Mouse (Mus musculus) gastrocnemius, postnatal 10 days (tissue): ENCODE measurements around the gene Entpd8. TPM values are rescaled to one million over a fixed set of nuclear protein-coding genes. Genes with fewer than 3 reads are reported as not detected.

Experiments used
- DNase-seq: peaks from one replicate; pipeline ENCODE4 v3.0.0; 2021; ENCODE audit warnings: mixed read lengths
- long read RNA-seq, 2 experiments: library from polyadenylated mRNA; stranded (forward); transcript quantifications; one replicate each; pipeline ENCODE4 v2.0.0; 2021
- total RNA-seq, 2 experiments: library from RNA; stranded (reverse); gene quantifications; 2 replicates each; pipeline ENCODE4 v1.2.3; 2021

The Entpd8 gene
- not detected for total RNA-seq
- long read RNA-seq, experiment 1, result 0 reads
- long read RNA-seq, experiment 2, result 0 reads

DNA sequence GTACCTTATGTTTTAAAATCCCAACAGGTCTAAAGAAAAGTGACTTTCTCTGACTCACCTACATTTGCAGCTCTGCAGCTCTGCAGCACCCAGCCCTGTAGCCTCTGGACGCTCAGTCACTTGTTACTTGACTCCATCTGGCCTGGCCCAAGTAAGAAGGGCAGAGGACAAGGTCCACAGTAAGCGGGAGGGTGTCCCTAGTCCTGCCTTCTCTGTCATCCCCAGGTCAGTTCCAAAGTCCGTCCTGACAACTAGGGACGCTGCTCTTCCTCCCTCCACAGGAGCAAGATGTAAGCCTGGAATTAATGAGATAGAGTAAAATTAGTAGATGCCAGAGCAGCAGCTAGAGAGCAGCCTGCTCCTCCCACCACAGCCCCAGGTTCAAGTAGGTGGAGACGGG lies at the start of gene Entpd8:
TSS of gene Entpd8 (plus strand) at position 229 of the 400 bp plus-strand sequence.
- DNase-seq, result no peak

DNA sequence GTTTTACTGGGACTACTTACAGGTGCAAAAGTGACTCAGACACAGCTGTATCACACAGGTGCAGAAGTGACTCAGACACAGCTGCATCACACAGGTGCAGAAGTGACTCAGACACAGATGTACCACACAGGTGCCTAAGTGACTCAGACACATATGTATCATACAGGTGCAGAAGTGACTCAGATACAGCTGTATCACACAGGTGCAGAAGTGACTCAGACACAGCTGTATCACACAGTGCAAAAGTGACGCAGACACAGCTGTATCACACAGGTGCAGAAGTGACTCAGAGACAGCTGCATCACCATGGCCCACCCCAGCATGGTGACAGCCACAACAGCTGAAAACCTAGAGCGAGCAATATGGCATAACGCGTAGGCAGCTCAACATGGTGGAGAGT lies 45.1 kb upstream of the Entpd8 start:
- DNase-seq, result no peak

DNA sequence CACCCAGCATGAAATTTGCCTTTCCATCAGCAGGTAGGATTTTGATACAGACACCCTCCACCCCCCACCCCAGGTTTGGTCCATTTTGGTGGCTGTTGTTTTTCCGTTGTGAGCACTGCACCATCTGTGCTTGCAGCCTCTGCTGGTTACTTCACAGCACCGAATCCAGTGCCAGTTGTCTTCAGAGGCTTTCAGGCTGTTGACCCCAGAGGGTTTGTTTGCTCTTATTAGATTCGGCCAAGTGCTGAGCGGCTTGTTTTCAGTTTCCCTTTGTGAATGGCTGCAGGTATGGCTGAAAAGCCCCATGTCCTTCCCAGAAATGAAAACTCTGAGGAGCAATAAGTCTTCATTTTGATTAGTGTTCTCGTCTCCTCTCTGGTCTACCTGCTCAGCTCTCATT lies 40.0 kb upstream of the Entpd8 start:
- no peak for DNase-seq

DNA sequence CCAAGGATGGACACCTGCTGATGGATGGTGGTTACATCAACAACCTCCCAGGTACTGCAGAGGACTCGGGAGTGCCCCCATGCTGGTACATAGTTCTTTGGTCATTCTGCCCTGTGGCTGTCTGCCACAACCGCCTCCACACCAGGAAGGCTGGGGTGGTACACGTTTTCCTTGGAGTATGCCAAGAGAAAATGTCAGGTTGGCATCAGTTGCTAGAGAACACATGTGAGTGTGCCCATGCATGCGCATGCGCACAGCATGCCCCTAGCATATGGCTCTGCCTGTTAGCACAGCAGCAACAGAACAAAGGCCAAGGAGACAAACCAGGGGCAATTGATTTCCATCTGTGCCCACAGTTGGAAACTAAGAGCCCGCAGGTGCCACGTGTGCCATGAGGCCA lies 29.2 kb upstream of the Entpd8 start:
- no peak for DNase-seq

DNA sequence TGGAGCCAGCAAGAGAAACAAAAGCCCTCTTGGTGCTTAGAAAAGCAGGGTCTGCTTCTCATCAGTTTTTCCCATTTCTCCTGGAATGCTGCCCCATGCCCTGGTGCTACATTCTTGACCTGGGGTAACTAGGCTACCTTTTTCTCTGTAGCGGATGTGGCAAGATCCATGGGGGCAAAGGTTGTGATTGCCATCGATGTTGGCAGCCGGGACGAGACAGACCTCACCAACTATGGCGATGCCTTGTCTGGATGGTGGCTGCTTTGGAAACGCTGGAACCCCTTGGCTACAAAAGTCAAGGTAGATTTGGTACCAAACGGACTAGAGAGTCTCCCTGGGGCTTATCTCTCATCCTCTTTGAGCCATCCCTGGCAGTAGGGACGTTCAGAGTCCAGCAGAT lies 28.7 kb upstream of the Entpd8 start:
- no peak for DNase-seq

DNA sequence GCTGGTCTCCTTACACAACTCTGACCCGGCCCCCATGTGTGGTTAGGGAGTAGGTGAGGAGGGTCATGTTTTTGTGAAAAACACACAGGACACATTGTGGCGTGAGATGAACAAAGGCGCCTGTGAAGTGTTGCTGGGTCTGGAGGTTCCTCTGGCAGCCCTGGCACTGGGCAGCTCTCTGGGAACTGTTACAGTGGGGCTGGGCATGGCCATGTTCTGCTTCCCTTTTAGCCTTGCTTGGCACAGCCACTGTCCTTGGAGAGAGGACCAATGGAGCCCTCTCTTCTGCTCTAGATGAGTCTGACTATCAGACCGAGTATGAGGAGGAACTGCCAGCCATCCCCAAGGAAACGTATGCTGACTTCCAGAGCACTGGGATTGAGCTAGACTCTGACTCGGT lies 27.0 kb upstream of the Entpd8 start:
- no peak for DNase-seq

DNA sequence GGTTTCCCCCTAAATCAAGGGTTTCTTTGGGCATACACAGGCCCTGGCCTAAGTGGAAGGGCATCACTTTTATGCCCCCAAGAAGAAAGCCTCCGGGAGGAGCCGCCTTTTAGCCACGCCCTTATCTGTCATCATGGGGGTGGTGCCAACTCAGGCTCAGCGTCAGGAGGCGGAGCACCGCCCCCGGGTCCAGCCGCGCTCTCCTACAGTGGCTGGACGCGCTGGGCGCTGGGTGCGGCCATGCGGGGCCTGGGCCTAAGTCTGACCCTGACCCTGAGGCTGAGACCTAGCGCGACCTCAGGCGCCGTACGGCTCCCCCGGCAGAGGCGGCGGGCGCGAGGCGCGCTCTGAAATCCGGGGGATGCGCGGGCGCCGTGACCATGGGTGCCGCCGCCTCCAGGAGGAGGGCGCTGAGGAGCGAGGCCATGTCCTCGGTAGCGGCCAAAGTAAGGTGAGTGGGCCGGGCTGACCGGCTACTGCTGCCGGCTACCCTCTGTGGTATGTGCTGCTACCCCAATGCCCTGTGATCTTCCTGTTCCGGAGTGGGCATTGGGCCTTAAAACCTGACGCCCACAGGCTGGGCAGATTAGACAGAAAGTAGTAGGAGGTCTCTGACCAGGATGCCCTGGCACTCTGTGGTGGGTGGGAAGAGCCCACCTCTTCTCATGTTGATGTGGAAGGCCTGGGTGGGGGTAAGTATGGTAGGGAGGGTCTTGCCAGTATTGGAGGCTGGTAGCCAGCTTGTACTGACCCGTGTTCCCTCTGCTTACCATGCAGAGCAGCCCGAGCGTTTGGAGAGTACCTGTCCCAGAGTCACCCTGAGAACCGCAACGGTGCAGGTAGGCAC lies 25.7 kb upstream of the Entpd8 start, which contains the start of gene Nsmf:
TSS of gene Nsmf (plus strand) at position 135 of the 847 bp plus-strand sequence.
- peak; percentile 93 for DNase-seq

DNA sequence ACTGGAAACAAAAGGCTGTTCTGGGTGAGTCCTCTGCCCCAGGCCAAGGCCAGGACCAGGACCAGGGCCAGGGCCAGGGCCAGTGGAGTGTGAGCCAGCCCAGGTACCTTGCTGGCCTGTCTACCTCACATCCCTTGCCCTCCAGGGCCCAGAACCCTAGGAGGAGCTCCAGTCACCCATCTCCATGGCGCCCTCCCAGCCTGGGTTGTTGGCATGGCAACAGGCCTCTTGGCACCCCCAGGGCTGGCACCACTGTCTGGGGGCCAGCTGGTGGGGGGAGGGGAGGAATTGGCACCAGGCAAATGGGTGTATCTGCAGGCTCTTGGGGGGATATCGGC lies 25.1 kb upstream of the Entpd8 start:
- peak; percentile 41 for DNase-seq

DNA sequence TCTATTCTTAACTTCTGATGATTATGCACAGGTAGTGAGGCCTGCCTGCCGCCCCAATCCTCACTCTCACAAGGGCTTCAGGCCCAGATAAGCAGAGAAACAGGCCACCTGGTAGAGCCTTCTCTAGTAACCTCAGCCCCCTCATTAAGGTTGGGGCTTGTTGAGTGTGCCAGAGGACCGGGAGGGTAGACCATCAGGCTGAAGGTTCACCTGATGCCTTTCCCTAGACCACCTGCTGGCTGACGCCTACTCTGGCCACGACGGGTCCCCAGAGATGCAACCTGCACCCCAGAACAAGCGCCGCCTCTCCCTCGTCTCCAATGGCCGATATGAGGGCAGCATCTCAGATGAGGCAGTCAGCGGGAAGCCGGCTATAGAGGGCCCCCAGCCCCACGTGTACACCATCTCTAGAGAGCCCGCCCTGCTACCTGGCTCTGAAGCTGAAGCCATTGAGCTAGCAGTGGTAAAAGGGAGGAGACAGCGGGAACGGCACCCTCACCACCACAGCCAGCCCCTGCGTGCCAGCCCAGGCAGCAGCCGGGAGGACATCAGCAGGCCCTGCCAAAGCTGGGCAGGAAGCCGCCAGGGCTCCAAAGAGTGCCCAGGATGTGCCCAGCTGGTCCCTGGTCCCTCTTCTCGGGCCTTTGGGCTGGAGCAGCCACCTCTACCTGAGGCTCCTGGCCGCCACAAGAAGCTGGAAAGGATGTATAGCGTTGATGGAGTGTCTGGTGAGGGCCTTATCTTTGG lies 24.5 kb upstream of the Entpd8 start:
- DNase-seq, result no peak

DNA sequence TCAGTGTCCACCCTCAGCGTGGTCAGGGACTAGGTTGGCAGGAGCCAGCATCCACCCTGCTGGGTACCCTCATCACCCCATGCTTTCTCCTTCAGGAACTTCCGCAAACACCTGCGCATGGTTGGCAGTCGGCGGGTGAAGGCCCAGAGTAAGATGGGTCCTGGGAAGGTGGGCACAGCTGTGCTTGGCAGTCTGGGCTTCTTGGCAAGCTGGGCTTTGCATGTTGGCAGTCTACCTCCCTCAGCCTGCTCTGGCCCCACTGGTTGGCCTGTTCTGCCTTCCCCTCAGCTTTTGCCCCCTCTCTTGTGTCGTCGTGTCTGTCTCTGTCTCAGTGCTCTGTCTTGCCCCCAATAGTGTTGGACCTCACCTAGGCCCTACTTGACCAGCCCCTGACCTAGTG lies 21.2 kb upstream of the Entpd8 start:
- no peak for DNase-seq

DNA sequence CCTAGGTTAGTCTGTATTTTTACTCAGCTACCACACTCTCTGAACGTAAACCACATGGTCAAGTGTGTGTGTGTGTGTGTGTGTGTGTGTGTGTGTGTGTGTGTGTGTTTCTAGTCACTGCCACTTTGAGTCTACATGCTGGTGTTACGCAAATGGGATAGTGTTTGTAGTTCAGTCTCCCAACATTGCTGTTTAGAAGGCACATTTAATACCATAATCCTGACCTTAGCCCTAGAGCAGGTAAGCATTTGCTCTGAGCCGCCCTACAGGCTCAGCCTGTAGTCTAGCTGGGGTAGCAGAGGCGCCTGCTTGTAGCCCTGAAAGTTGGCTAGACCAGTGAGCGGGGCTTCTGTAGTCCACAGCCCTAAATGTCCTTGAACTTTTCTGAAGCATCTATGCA lies 16.6 kb upstream of the Entpd8 start:
- DNase-seq, result no peak

DNA sequence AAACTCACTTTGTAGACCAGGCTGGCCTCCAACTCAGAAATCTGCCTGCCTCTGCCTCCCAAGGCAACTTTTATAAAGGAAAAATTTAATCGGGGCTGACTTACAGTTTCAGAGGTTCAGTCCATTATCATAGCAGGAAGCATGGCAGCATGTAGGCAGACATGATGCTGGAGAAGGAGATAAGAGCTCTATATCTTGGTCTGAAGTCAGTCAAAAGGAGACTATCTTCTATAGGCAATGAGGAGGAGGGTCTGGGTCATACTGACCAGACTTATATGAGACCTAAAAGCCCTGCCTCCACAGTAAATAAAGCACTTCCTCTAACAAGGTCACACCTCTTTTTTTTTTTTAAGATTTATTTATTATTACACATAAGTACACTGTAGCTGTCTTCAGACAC lies 15.8 kb upstream of the Entpd8 start:
- DNase-seq, result no peak

DNA sequence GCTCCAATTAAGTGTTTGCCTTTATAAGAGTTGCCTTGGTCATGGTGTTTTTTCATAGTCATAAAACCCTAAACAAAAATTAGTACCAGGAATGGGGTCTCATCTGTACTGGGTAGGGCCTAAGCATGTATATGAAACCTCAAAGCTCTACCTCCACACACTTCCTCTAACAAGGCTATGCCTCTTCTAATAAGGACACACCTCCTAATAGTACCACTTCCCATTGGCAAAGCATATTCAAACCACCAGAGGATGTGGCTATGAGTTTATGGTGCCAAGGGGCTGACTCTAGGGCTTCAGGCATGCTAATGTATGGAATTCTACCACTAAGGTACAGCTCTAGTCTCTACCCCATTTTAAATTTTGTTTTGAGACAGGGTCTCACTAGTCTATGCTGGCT lies 14.6 kb upstream of the Entpd8 start:
- no peak for DNase-seq

DNA sequence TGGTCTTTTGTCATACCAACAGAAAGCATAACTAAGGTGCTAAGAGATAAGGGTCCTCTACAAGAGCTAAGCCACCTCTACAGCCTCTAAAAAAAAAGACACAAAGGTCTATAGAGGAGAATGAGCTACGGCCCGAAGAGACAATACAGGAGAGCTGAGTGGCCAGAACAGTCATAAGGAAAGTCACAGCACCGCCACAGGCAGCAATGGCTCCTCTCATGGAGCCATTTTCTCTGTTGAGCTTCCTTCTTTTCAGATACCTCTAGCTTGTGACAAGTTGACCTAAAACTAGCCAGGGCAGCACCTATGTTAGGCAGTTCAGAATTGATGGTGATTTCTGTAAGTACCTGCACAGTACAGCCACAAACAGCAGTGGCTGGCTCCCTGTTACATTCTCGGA lies 13.6 kb upstream of the Entpd8 start:
- no peak for DNase-seq

DNA sequence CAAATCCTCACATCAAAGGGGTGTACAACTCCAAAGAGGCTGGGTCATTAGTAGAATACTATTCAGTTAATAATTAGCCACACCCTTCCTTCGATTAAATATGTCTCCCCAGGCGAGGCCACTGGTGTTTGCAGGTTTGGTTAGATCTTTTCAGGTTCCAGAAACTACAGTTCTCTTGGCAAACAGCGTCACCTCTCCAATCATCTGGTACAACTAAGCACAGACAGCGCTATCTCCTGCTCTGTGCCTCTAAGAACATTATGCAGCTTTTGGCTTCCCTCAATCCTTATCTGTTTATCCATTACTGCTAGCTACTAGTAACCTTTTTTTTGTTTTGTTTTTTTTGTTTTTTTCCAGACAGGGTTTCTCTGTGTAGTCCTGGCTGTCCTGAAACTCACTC lies 10.6 kb upstream of the Entpd8 start:
- DNase-seq, result no peak

DNA sequence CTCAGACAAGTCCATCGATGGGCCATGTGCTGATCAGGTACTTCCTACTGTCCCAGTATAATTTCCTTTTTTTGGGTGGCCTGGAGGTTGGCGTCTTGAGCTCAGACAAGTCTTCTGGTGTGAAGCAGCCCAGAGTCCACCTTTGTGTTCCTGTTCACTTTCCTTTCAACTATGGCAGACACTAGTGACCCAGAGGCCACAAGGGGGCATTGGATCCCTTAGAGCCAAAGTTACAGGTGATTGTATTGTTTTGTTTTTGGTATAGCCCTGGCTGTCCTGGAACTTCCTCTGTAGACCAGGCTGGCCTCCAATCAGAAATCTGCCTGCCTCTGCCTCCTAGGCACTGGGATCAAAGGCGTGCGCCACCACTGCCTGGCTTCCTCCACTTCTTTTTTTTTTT lies 7.7 kb upstream of the Entpd8 start:
- no peak for DNase-seq

DNA sequence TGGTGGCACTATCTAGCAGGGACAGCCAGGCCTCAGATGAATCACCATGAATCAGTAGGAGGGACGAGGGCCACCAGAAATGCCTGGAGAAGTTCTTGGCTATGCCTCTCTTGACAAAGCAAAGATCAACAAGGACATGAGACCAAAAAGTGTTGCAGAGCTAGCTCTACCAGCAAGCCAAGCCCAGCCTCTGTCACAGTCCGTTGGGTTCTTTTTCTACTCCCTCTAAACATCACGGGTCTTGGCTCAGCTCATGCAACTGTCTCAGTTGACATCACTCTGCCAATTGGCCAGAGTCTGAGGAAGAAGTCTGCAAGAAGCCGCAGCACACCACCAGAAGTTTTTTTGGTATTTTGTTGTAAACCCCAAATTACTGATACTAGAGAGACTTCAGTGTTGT lies 4.6 kb upstream of the Entpd8 start:
- peak; percentile 34 for DNase-seq

DNA sequence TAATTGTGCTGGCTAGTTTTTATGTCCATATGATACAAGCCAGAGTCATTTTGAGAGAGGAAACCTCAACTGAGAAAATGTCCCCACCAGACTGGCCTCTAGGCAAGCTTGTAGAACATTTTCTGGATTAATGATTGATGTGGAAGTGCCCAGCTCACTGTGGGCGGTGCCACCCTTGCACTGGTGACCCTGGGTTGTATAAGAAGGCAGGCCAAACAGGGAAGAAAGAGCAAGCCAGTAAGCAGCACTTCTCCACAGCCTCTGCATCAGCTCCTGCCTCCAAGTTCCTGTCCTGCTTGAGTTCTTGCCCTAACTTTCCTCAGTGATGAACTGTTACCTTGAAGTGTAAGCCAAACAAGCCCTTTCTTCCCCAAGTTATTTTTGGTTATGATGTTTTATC lies 1.1 kb upstream of the Entpd8 start:
- no peak for DNase-seq

DNA sequence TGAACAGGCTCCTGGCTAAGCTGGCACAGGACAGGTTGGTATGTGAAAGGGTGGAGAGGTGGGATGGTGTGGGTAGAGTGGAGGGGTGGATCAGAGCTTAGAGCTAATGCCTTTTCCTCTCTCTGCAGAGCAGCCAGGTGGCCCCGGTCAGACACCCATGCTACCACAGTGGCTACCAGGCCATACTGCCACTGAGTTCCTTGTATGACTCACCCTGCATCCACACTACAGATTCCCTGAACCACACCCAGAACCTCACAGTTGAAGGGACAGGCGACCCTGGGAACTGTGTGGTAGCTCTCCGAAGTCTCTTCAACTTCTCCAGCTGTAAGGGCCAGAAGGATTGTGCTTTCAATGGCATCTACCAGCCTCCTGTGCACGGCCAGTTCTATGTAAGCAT lies 3.6 kb downstream of the Entpd8 start:
- no peak for DNase-seq

DNA sequence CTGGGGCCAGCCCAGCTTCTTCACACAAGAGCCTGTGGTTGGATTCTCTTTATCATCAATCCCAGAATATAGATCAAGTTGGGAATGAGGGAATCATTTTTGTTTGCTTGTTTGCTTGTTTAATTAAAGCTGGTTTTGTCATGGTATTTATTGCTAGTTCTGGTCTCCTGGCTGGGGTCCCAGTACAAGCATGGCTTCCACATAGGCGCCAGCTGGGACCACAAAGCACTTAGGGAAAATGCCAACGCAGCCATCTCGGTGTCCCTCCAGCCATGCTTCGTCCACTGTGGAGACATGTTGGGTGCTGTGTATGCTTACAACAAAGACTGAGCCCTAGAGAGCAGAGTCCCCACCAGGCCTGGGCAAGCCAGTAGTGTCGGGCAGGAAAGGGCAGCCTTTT lies 5.5 kb downstream of the Entpd8 start:
- no peak for DNase-seq

DNA sequence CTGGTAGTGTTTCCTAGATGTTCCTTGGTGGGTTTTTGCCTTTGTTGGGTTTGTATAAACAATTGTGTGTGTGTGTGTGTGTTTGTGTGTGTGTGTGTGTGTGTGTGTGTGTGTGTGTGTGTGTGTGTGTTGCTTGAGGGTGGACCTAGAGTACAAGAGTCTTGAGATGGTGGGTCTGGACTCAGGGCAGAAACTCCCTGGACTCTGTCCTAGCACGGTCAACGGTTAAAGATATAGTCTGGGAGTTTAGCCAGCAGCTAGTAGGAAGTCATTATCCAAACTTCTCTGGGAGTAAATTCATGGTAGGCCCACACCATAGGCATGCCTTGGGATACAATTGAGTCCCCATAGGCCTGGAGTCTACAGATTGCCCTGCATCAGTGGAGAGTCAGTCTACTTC lies 7.7 kb downstream of the Entpd8 start:
- DNase-seq, result no peak

DNA sequence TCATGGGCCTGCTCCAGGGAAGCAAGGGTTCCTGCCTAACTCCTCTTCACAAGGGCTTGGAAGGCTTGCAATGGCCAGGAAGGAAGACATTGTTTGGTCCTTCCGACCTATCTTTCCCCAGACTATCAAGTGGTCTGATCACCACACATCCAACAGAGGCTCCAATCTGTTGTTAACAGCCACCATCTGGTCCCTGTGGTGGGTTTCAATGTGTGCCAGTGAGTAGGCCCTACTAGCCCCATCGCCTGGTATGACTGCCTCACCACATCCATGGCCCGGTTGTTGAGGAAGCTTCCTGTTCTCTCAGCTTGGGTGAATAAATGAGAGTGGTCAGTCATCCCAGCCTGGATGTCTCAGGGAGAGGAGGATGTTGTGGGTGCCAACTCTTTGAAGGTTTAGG lies 8.5 kb downstream of the Entpd8 start:
- no peak for DNase-seq

DNA sequence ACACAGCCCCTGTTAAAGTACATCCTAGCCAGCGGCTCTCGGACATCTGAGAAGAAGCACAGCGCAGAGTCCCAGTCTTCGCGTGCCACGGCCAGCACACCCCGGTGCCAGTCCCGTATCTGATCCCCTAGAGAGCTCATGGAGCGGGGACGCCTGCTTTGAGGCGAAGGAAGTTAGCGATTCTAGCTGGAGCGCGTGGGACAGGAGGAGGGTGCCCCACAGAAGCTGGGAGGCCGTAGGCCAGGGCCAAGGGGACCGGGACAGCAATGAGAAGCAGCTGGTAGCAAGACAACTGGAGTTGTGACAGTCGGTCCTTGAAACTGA lies 14.6 kb downstream of the Entpd8 start:
- DNase-seq, result no peak
